ENCODE assay signal across 29 mouse cellular contexts in genomic region chr9:48549056-48549455, GRCm38 (mm10). TPM values are rescaled to one million over a fixed set of nuclear protein-coding genes. Genes with fewer than 3 reads are reported as not detected.
A peak's percentile ranks its signal among the peaks of the same experiment; 100 is the strongest.
DNase-seq lines count a peak whose midpoint lies in the region; ATAC-seq and TF ChIP-seq lines count a peak whose summit lies in the region.
"Had no signal": no experiment of that assay in that cellular context is flagged by ENCODE, and none has a peak within 500 bp of the region (broad histone marks: within the 10 kb centered on the region; RNA-seq: fewer than 3 reads in every experiment).

No protein-coding gene starts in this region.

- peak; percentile 16 for DNase-seq in forebrain, embryonic 14.5 days (ENCODE audit: low spot score)
- DNase-seq in forebrain, postnatal 0 days: peak; percentile 66
- DNase-seq in brain, embryonic 18.5 days (ENCODE audit: low read depth, low spot score): peak; percentile 49
- DNase-seq in ovary, adult 18-20 months (ENCODE audit: low spot score): no peak
- no peak for DNase-seq in Muller cell, postnatal 12 days (ENCODE audit: inconsistent ontology term)
- DNase-seq: adrenal gland, adult 2 months; adrenal gland, postnatal 14 days; cerebellum, adult 18-20 months; cerebellum, adult 9-10 months; cerebellum, postnatal 14 days; gastrocnemius, postnatal 10 days; gastrocnemius, postnatal 36 days; heart, adult 2 months; heart, postnatal 14 days; heart, postnatal 4 days; kidney, adult 2 months had no signal

- H3K36me3 ChIP-seq in forebrain, embryonic 14.5 days (ENCODE audit: control insufficient read depth, insufficient read depth, low read length): no peaks in the 10 kb centered on the region
- no peaks in the 10 kb centered on the region for H3K36me3 ChIP-seq in forebrain, embryonic 12.5 days (replicated peaks)
- H3K36me3 ChIP-seq in forebrain, postnatal 0 days (ENCODE audit: insufficient read depth): no peaks in the 10 kb centered on the region
- no peaks in the 10 kb centered on the region for H3K36me3 ChIP-seq in forebrain, embryonic 13.5 days (ENCODE audit: poor library complexity, severe bottlenecking)
- H3K36me3 ChIP-seq: embryonic facial prominence, embryonic 12.5 days; embryonic facial prominence, embryonic 15.5 days; G1E; heart, embryonic 10.5 days; heart, embryonic 13.5 days had no signal

- no peak overlapping the region for H3K4me3 ChIP-seq in forebrain, embryonic 14.5 days (ENCODE audit: low read depth, low read length)
- no peak overlapping the region for H3K4me3 ChIP-seq in forebrain, embryonic 12.5 days (replicated peaks)
- no peak overlapping the region for H3K4me3 ChIP-seq in forebrain, postnatal 0 days (ENCODE audit: low read depth, low read length)
- H3K4me3 ChIP-seq in forebrain, embryonic 13.5 days: no peak overlapping the region
- H3K4me3 ChIP-seq: embryonic facial prominence, embryonic 12.5 days; embryonic facial prominence, embryonic 15.5 days; heart, adult 2 months; heart, embryonic 10.5 days; heart, embryonic 13.5 days had no signal

- TF ChIP-seq CTCF in forebrain, postnatal 0 days (IDR thresholded peaks at IDR 0.05; ENCODE audit: low read depth): no peak

- H3K27ac ChIP-seq in forebrain, embryonic 14.5 days (ENCODE audit: low read depth, low read length): no peak overlapping the region
- H3K27ac ChIP-seq in forebrain, embryonic 12.5 days: no peak overlapping the region
- H3K27ac ChIP-seq in forebrain, postnatal 0 days (ENCODE audit: low read depth, low read length): no peak overlapping the region
- no peak overlapping the region for H3K27ac ChIP-seq in forebrain, embryonic 13.5 days
- H3K27ac ChIP-seq: embryonic facial prominence, embryonic 12.5 days; embryonic facial prominence, embryonic 15.5 days; heart, adult 2 months; heart, embryonic 10.5 days; heart, embryonic 13.5 days; hindbrain, embryonic 14.5 days; hindbrain, postnatal 0 days had no signal

- whole genome bisulfite sequencing in forebrain, embryonic 14.5 days: 65% methylated on average over 2 of the region's 2 CpGs
- WGBS in forebrain, embryonic 12.5 days: 80% methylated on average over 2 of the region's 2 CpGs
- WGBS in forebrain, postnatal 0 days: 54% methylated on average over 2 of the region's 2 CpGs
- WGBS in forebrain, embryonic 13.5 days: 76% methylated on average over 2 of the region's 2 CpGs

- no peaks in the 10 kb centered on the region for H3K9me3 ChIP-seq in forebrain, embryonic 14.5 days (replicated peaks; ENCODE audit: control insufficient read depth, low read length)
- H3K9me3 ChIP-seq in forebrain, embryonic 12.5 days: no peaks in the 10 kb centered on the region
- H3K9me3 ChIP-seq in forebrain, postnatal 0 days (ENCODE audit: low read length): no peaks in the 10 kb centered on the region
- no peaks in the 10 kb centered on the region for H3K9me3 ChIP-seq in forebrain, embryonic 13.5 days (replicated peaks)
- H3K9me3 ChIP-seq: embryonic facial prominence, embryonic 12.5 days; embryonic facial prominence, embryonic 15.5 days; G1E; heart, embryonic 10.5 days; heart, embryonic 13.5 days had no signal

- H3K9ac ChIP-seq in forebrain, embryonic 14.5 days (ENCODE audit: low read length): no peak overlapping the region
- no peak overlapping the region for H3K9ac ChIP-seq in forebrain, embryonic 12.5 days
- no peak overlapping the region for H3K9ac ChIP-seq in forebrain, postnatal 0 days
- no peak overlapping the region for H3K9ac ChIP-seq in forebrain, embryonic 13.5 days
- H3K9ac ChIP-seq: embryonic facial prominence, embryonic 12.5 days; embryonic facial prominence, embryonic 15.5 days; heart, embryonic 13.5 days; hindbrain, embryonic 14.5 days had no signal

- H3K4me2 ChIP-seq in forebrain, embryonic 14.5 days (ENCODE audit: low read length): no peak overlapping the region
- H3K4me2 ChIP-seq in forebrain, embryonic 12.5 days: no peak overlapping the region
- no peak overlapping the region for H3K4me2 ChIP-seq in forebrain, postnatal 0 days (ENCODE audit: low read depth)
- no peak overlapping the region for H3K4me2 ChIP-seq in forebrain, embryonic 13.5 days
- H3K4me2 ChIP-seq: embryonic facial prominence, embryonic 12.5 days; embryonic facial prominence, embryonic 15.5 days; heart, embryonic 13.5 days; hindbrain, embryonic 14.5 days had no signal

- no peaks in the 10 kb centered on the region for H3K4me1 ChIP-seq in forebrain, embryonic 14.5 days (ENCODE audit: control insufficient read depth, insufficient read depth, low read length)
- no peaks in the 10 kb centered on the region for H3K4me1 ChIP-seq in forebrain, embryonic 12.5 days
- H3K4me1 ChIP-seq in forebrain, postnatal 0 days (ENCODE audit: insufficient read depth): no peaks in the 10 kb centered on the region
- no peaks in the 10 kb centered on the region for H3K4me1 ChIP-seq in forebrain, embryonic 13.5 days
- H3K4me1 ChIP-seq: embryonic facial prominence, embryonic 12.5 days; embryonic facial prominence, embryonic 15.5 days; heart, embryonic 10.5 days; heart, embryonic 13.5 days had no signal

- H3K27me3 ChIP-seq in forebrain, embryonic 14.5 days (replicated peaks; ENCODE audit: control insufficient read depth, insufficient read depth, low read length): no peaks in the 10 kb centered on the region
- no peaks in the 10 kb centered on the region for H3K27me3 ChIP-seq in forebrain, embryonic 12.5 days
- H3K27me3 ChIP-seq in forebrain, postnatal 0 days (ENCODE audit: insufficient read depth, low read length): no peaks in the 10 kb centered on the region
- H3K27me3 ChIP-seq in forebrain, embryonic 13.5 days: no peaks in the 10 kb centered on the region
- H3K27me3 ChIP-seq: CH12.LX; embryonic facial prominence, embryonic 12.5 days; embryonic facial prominence, embryonic 15.5 days; heart, embryonic 13.5 days had no signal

- ATAC-seq in forebrain, embryonic 14.5 days: no peak
- ATAC-seq in forebrain, embryonic 12.5 days (ENCODE audit: low FRiP score): no peak
- ATAC-seq in forebrain, postnatal 0 days: peak; percentile 74
- ATAC-seq in forebrain, embryonic 13.5 days: no peak
- peak; percentile 86 for ATAC-seq in CD4-positive, CD25-positive, alpha-beta regulatory T cell, adult 4 months
- ATAC-seq: hindbrain, postnatal 0 days; intestine, postnatal 0 days had no signal

RNA-seq across cellular contexts. Expression of gene Gm5617, which starts 53.8 kb away (rescaled TPM):
- polyA plus RNA-seq in forebrain, embryonic 14.5 days (2014; fragmentation: Nextera tagmentation; extraction: Ambion mirVana): 24.5 and 37.3 TPM in 2 replicates
- polyA plus RNA-seq in forebrain, embryonic 12.5 days (2016; fragmentation: Nextera tagmentation; extraction: Ambion mirVana): 37.0 and 39.1 TPM in 2 replicates
- total RNA-seq in forebrain, postnatal 0 days (2014; rRNA removed): 24.4 and 24.6 TPM in 2 replicates
- polyA plus RNA-seq in forebrain, postnatal 0 days (2015; fragmentation: Nextera tagmentation; extraction: Ambion mirVana): 23.3 and 30.7 TPM in 2 replicates
- polyA plus RNA-seq in forebrain, embryonic 13.5 days (2015; fragmentation: Nextera tagmentation; extraction: Ambion mirVana): 35.1 and 41.5 TPM in 2 replicates
- polyA plus RNA-seq in CD4-positive, CD25-positive, alpha-beta regulatory T cell, adult 4 months (2017; shearing (Covaris generic)): 10 to 100 TPM; 13.9 to 24.9 TPM

RNA-seq across cellular contexts. Expression of gene Rbm7, which starts 54.0 kb away (rescaled TPM):
- polyA plus RNA-seq in forebrain, embryonic 14.5 days (2014; fragmentation: Nextera tagmentation; extraction: Ambion mirVana): 107 and 111 TPM in 2 replicates
- 109 and 111 TPM in 2 replicates for polyA plus RNA-seq in forebrain, embryonic 12.5 days (2016; fragmentation: Nextera tagmentation; extraction: Ambion mirVana)
- total RNA-seq in forebrain, postnatal 0 days (2014; rRNA removed): 70.9 and 74.4 TPM in 2 replicates
- 86.8 and 92.7 TPM in 2 replicates for polyA plus RNA-seq in forebrain, postnatal 0 days (2015; fragmentation: Nextera tagmentation; extraction: Ambion mirVana)
- polyA plus RNA-seq in forebrain, embryonic 13.5 days (2015; fragmentation: Nextera tagmentation; extraction: Ambion mirVana): 122 TPM in 2 replicates
- 100 to 1,000 TPM; 139 to 156 TPM for polyA plus RNA-seq in CD4-positive, CD25-positive, alpha-beta regulatory T cell, adult 4 months (2017; shearing (Covaris generic))

RNA-seq across cellular contexts. Expression of gene Nnmt, which starts 55.9 kb away (rescaled TPM):
- polyA plus RNA-seq in forebrain, embryonic 14.5 days (2014; fragmentation: Nextera tagmentation; extraction: Ambion mirVana): 0.72 and 1.1 TPM in 2 replicates
- polyA plus RNA-seq in forebrain, embryonic 12.5 days (2016; fragmentation: Nextera tagmentation; extraction: Ambion mirVana): 1.2 and 2.1 TPM in 2 replicates
- 3.1 and 4.6 TPM in 2 replicates for total RNA-seq in forebrain, postnatal 0 days (2014; rRNA removed)
- 5.5 and 5.7 TPM in 2 replicates for polyA plus RNA-seq in forebrain, postnatal 0 days (2015; fragmentation: Nextera tagmentation; extraction: Ambion mirVana)
- 0.40 TPM in 1 of 2 replicates, not detected in the other for polyA plus RNA-seq in forebrain, embryonic 13.5 days (2015; fragmentation: Nextera tagmentation; extraction: Ambion mirVana)
- polyA plus RNA-seq in CD4-positive, CD25-positive, alpha-beta regulatory T cell, adult 4 months (2017; shearing (Covaris generic)): not detected
- total RNA-seq: CH12.LX; granulocyte monocyte progenitor cell, adult 5-6 weeks; hindbrain, postnatal 0 days had no signal
- polyA plus RNA-seq: G1E had no signal

Comparison
In these comparisons a context has a peak if more than half of its experiments do, and no peak if none do; other contexts are left out.
1. ATAC-seq: peak in forebrain, postnatal 0 days (single experiment) and CD4-positive, CD25-positive, alpha-beta regulatory T cell, adult 4 months (single experiment); none in forebrain, embryonic 14.5 days (single experiment), forebrain, embryonic 12.5 days (single experiment) and forebrain, embryonic 13.5 days (single experiment).
2. DNase-seq: peak in forebrain, embryonic 14.5 days (single experiment), forebrain, postnatal 0 days (single experiment) and brain, embryonic 18.5 days (single experiment); none in ovary, adult 18-20 months (single experiment) and Muller cell, postnatal 12 days (single experiment).